Mouse (Mus musculus): Measurements from ENCODE around the gene Rrp7a.

The Rrp7a gene

GRCm38 (mm10) chr15:83122566-83123145, at the start of gene Rrp7a:
Gene Rrp7a, minus strand, starts transcription at chr15:83122801.
- peak; percentile 94 to 95 for DNase-seq (ENCODE audit: low spot score in 2 of 2)

- DNase-seq (ENCODE audit: low spot score in 2 of 2), result peak; percentile 95 to 97
Measured at GRCm38 (mm10) chr15:83171712-83172481, 49.3 kb upstream of the Rrp7a start.

- no peak for DNase-seq (ENCODE audit: low spot score in 2 of 2)
Measured at GRCm38 (mm10) chr15:83170956-83171659, 48.5 kb upstream of the Rrp7a start.

GRCm38 (mm10) chr15:83169772-83170722, 47.4 kb upstream of the Rrp7a start:
- DNase-seq (ENCODE audit: low spot score in 2 of 2), result no peak

- DNase-seq (ENCODE audit: low spot score in 2 of 2), result no peak
Measured at GRCm38 (mm10) chr15:83168875-83169771, 46.5 kb upstream of the Rrp7a start.

- DNase-seq (ENCODE audit: low spot score in 2 of 2), result no peak
Measured at GRCm38 (mm10) chr15:83168311-83168710, 45.7 kb upstream of the Rrp7a start.

- DNase-seq (ENCODE audit: low spot score in 2 of 2), result no peak
Measured at GRCm38 (mm10) chr15:83167550-83168065, 45.0 kb upstream of the Rrp7a start.

- no peak for DNase-seq (ENCODE audit: low spot score in 2 of 2)
Measured at GRCm38 (mm10) chr15:83167126-83167525, 44.5 kb upstream of the Rrp7a start.

- DNase-seq (ENCODE audit: low spot score in 2 of 2), result no peak
Measured at GRCm38 (mm10) chr15:83166642-83167041, 44.0 kb upstream of the Rrp7a start.

- no peak for DNase-seq (ENCODE audit: low spot score in 2 of 2)
Measured at GRCm38 (mm10) chr15:83165526-83166315, 43.1 kb upstream of the Rrp7a start.

- no peak for DNase-seq (ENCODE audit: low spot score in 2 of 2)
Measured at GRCm38 (mm10) chr15:83164971-83165471, 42.4 kb upstream of the Rrp7a start.

GRCm38 (mm10) chr15:83162818-83163485, 40.4 kb upstream of the Rrp7a start:
- no peak for DNase-seq (ENCODE audit: low spot score in 2 of 2)

GRCm38 (mm10) chr15:83162001-83162400, 39.4 kb upstream of the Rrp7a start:
- DNase-seq (ENCODE audit: low spot score in 2 of 2), result no peak

- DNase-seq (ENCODE audit: low spot score in 2 of 2), result no peak
Measured at GRCm38 (mm10) chr15:83161062-83161748, 38.6 kb upstream of the Rrp7a start.

- no peak for DNase-seq (ENCODE audit: low spot score in 2 of 2)
Measured at GRCm38 (mm10) chr15:83160561-83160960, 38.0 kb upstream of the Rrp7a start.

GRCm38 (mm10) chr15:83159823-83160222, 37.2 kb upstream of the Rrp7a start:
- DNase-seq (ENCODE audit: low spot score in 2 of 2), result no peak

- no peak for DNase-seq (ENCODE audit: low spot score in 2 of 2)
Measured at GRCm38 (mm10) chr15:83158587-83159160, 36.1 kb upstream of the Rrp7a start.

- DNase-seq (ENCODE audit: low spot score in 2 of 2), result no peak
Measured at GRCm38 (mm10) chr15:83157667-83158064, 35.1 kb upstream of the Rrp7a start.
